Mouse (Mus musculus) MEL (cell line): Measurements from ENCODE around the gene Kcnh4.

Experiments
- BHLHE40 ChIP-seq: IDR thresholded peaks from 2 replicates; pipeline ENCODE4 v1.6.1; 2012; ENCODE audit warnings: low read depth, mild to moderate bottlenecking, inconsistent platforms, low read length, improper control_type of control experiment, borderline replicate concordance
- EP300 ChIP-seq, 2 experiments: IDR thresholded peaks; 2 replicates each; pipeline ENCODE4 v1.6.1; 2011; ENCODE audit warnings: improper control_type of control experiment in 2 of 2, low read length in 2 of 2, low read depth in 1 of 2, mild to moderate bottlenecking in 1 of 2
- KAT2A ChIP-seq: conservative IDR thresholded peaks from 2 replicates; pipeline ENCODE4 v1.6.1; 2012; ENCODE audit warnings: low read depth, low read length, improper control_type of control experiment, inconsistent platforms
- MAFK ChIP-seq: IDR thresholded peaks from 2 replicates; pipeline ENCODE4 v1.6.1; 2011; ENCODE audit warnings: low read depth, mild to moderate bottlenecking, low read length, improper control_type of control experiment, borderline replicate concordance
- MXI1 ChIP-seq: IDR thresholded peaks from 2 replicates; pipeline ENCODE4 v1.6.1; 2011; ENCODE audit warnings: mild to moderate bottlenecking, low read depth, low read length, improper control_type of control experiment
- POLR2A ChIP-seq, 2 experiments: IDR thresholded peaks; 2 replicates each; pipeline ENCODE4 v1.6.1; 2011 to 2012; ENCODE audit warnings: low read length in 2 of 2, mild to moderate bottlenecking in 2 of 2, control low read depth in 1 of 2, improper control_type of control experiment in 1 of 2, low read depth in 1 of 2, moderate library complexity in 1 of 2; ENCODE audit not compliant: control insufficient read depth in 1 of 2, insufficient read depth in 1 of 2, poor library complexity in 1 of 2

DNA sequence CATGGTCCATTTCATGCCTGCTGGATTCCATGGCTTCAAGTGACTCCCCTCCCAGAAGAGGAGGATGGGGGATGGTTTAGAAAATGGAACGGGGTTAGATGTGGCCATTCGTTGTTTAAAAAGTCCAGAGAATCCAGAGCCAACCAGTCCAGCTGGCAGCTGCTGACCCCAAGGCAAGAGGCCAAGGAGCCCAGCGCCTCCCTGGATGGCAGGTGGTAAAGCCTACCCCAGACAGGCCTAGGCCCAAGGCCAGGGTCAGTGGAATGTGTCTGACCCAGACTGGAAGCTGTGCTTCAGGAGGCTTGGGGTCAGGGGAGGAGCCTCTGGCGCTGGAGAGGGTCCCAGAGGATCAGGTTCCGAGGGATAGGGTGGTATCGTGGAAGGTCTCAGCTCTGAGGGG is 18.4 kb downstream of the Kcnh4 start:
- TF ChIP-seq BHLHE40 = no peak
- no peak for TF ChIP-seq MAFK
- TF ChIP-seq POLR2A (IDR thresholded peaks at IDR 0.05; ENCODE audit: control insufficient read depth in 1 of 2, insufficient read depth in 1 of 2, low read depth in 1 of 2, low read length in 2 of 2, poor library complexity in 1 of 2) = no peak
- TF ChIP-seq EP300 (IDR thresholded peaks at IDR 0.05; ENCODE audit: low read depth in 1 of 2, low read length in 2 of 2) = no peak
- TF ChIP-seq MXI1 = no peak
- no peak for TF ChIP-seq KAT2A
